Mouse (Mus musculus): Measurements from ENCODE around the gene Lman2l. TPM values are rescaled to one million over a fixed set of nuclear protein-coding genes. Genes with fewer than 3 reads are reported as not detected.

Gene Lman2l
- polyA plus RNA-seq, 1 experiment from 2014 or later, result 46.4 TPM

- no peak overlapping the region for H3K4me2 ChIP-seq
- WGBS, result 66% methylated on average over 4 of the region's 4 CpGs
- H3K9me3 ChIP-seq, result no peaks in the 10 kb centered on the region
- H3K4me1 ChIP-seq, result peaks cover 6% of the 10 kb centered on the region; the same call in 1 of the 2 replicates
- H3K9ac ChIP-seq, result no peak overlapping the region
- no peak for ATAC-seq (ENCODE audit: insufficient number of reproducible peaks, low FRiP score, low TSS enrichment, low read depth)
- no peak overlapping the region for H3K4me3 ChIP-seq
- H3K27ac ChIP-seq, result no peak overlapping the region
- H3K36me3 ChIP-seq, result no peaks in the 10 kb centered on the region
- H3K27me3 ChIP-seq, result no peaks in the 10 kb centered on the region
These were observed 43.6 kb downstream of the Lman2l start for GRCm38 (mm10) chr1:36401509-36401908.

- ATAC-seq (ENCODE audit: insufficient number of reproducible peaks, low FRiP score, low TSS enrichment, low read depth), result no peak
- H3K9ac ChIP-seq, result no peak overlapping the region
- peak overlapping the region; percentile 7; the same call in 1 of the 2 replicates for H3K27ac ChIP-seq
- H3K4me3 ChIP-seq, result no peak overlapping the region
- H3K4me2 ChIP-seq, result no peak overlapping the region
- H3K4me1 ChIP-seq, result peaks cover 6% of the 10 kb centered on the region; the same call in 1 of the 2 replicates
- WGBS, result 22% methylated on average over 6 of the region's 6 CpGs
- H3K36me3 ChIP-seq, result no peaks in the 10 kb centered on the region
- H3K9me3 ChIP-seq, result no peaks in the 10 kb centered on the region
- no peaks in the 10 kb centered on the region for H3K27me3 ChIP-seq
These were observed 48.0 kb downstream of the Lman2l start for GRCm38 (mm10) chr1:36397041-36397440.

DNA sequence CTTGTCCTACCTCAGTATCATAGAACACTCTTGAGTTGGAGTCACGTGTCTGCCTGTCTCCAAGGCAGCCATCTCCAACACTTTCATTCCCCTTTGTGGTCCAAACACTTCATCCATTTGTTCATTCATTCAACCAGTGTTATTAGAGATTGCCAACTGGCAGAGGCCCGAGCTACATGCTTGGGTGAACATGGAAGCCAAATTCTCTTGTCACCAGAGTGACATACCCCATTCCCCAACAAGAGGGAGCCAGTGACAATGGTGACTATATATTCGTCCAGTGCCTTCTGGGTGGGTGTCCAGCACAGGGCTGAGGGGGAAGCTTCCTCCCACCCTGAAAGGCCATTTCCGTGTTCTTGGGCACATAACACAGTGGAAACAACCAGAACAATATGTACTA lies 65.5 kb downstream of the Lman2l start:
- Histone ChIP-seq H3K9me3 (no peaks in the 10 kb centered on the region), H3K4me3 (no peak overlapping the region), H3K36me3 (no peaks in the 10 kb centered on the region), H3K27ac (no peak overlapping the region), H3K4me1 (no peaks in the 10 kb centered on the region), H3K9ac (no peak overlapping the region), H3K27me3 (no peaks in the 10 kb centered on the region), H3K4me2 (no peak overlapping the region)
- WGBS, result 76% methylated on average over 4 of the region's 4 CpGs
- ATAC-seq (ENCODE audit: insufficient number of reproducible peaks, low FRiP score, low TSS enrichment, low read depth), result no peak

DNA sequence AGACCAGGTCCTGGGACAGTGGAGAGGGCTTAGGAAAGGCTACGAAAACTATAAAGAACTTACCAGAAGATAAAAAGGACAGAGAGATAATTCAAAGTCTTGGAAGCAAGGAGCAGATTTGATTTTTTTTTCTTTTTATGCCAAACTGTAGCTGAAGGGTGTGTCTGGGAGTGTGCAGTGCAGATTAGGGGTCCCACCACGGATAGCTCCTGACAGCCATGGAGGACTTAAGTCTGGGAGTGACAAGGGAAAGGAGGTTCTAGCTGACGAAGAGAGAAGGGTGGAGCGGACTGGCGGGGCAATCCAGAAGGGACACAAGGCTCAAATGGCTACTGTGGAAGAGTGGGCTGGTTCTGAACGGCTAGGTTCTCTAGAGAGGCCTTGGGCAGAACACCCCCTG lies 66.2 kb downstream of the Lman2l start:
- no peak overlapping the region for H3K9ac ChIP-seq
- H3K36me3 ChIP-seq, result no peaks in the 10 kb centered on the region
- no peak overlapping the region for H3K4me3 ChIP-seq
- no peaks in the 10 kb centered on the region for H3K4me1 ChIP-seq
- no peaks in the 10 kb centered on the region for H3K27me3 ChIP-seq
- H3K4me2 ChIP-seq, result no peak overlapping the region
- WGBS, result 74% methylated on average over 6 of the region's 6 CpGs
- no peak overlapping the region for H3K27ac ChIP-seq
- H3K9me3 ChIP-seq, result no peaks in the 10 kb centered on the region
- ATAC-seq (ENCODE audit: insufficient number of reproducible peaks, low FRiP score, low TSS enrichment, low read depth), result no peak

- no peak for ATAC-seq (ENCODE audit: insufficient number of reproducible peaks, low FRiP score, low TSS enrichment, low read depth)
- Histone ChIP-seq H3K4me2 (no peak within 1 kb of the TSS), H3K4me3 (no peak within 1 kb of the TSS), H3K9me3 (no peaks in the 10 kb centered on the region), H3K27me3 (no peaks in the 10 kb centered on the region), H3K4me1 (peaks cover 13% of the 10 kb centered on the region), H3K9ac (no peak within 1 kb of the TSS), H3K36me3 (no peaks in the 10 kb centered on the region), H3K27ac (no peak within 1 kb of the TSS)
- WGBS, result 78% methylated on average over 10 of the region's 10 CpGs
These were observed 72.9 kb downstream of the Lman2l start, which contains the start of gene Fer1l5 for GRCm38 (mm10) chr1:36371934-36372845. Fer1l5 (plus strand) TSS chr1:36372291.

GRCm38 (mm10) chr1:36370918-36371317 lies 74.2 kb downstream of the Lman2l start:
- 0 out of 2 replicates have a peak, but pooled peaks cover 4% of the 10 kb centered on the region for H3K36me3 ChIP-seq
- H3K4me1 ChIP-seq, result peaks cover 13% of the 10 kb centered on the region
- H3K9ac ChIP-seq, result no peak overlapping the region
- H3K4me2 ChIP-seq, result no peak overlapping the region
- H3K4me3 ChIP-seq, result no peak overlapping the region
- no peak for ATAC-seq (ENCODE audit: insufficient number of reproducible peaks, low FRiP score, low TSS enrichment, low read depth)
- no peaks in the 10 kb centered on the region for H3K27me3 ChIP-seq
- 79% methylated on average over 6 of the region's 6 CpGs for WGBS
- H3K9me3 ChIP-seq, result no peaks in the 10 kb centered on the region
- H3K27ac ChIP-seq, result no peak overlapping the region

Other genes with a start within 250 kb of the Lman2l start
- 52.2 and 57.2 TPM in 2 replicates for gene Uggt1, start 200.6 kb downstream of the Lman2l start, polyA plus RNA-seq (2015; fragmentation: Nextera tagmentation; extraction: Ambion mirVana)
- 1.7 and 2.4 TPM in 2 replicates for gene Neurl3, start 170.6 kb downstream of the Lman2l start, polyA plus RNA-seq (2015; fragmentation: Nextera tagmentation; extraction: Ambion mirVana)
- 12.0 and 13.5 TPM in 2 replicates for gene Arid5a, start 137.5 kb downstream of the Lman2l start, polyA plus RNA-seq (2015; fragmentation: Nextera tagmentation; extraction: Ambion mirVana)
- 39.0 and 40.2 TPM in 2 replicates for gene Kansl3, start 76.1 kb downstream of the Lman2l start, polyA plus RNA-seq (2015; fragmentation: Nextera tagmentation; extraction: Ambion mirVana)
- gene Fer1l5, start 73.0 kb downstream of the Lman2l start, polyA plus RNA-seq (2015; fragmentation: Nextera tagmentation; extraction: Ambion mirVana), result 0.78 and 0.98 TPM in 2 replicates
- 14.9 and 15.3 TPM in 2 replicates for gene Cnnm4, start 26.3 kb upstream of the Lman2l start, polyA plus RNA-seq (2015; fragmentation: Nextera tagmentation; extraction: Ambion mirVana)
- 2.6 and 3.2 TPM in 2 replicates for gene Cnnm3, start 66.6 kb upstream of the Lman2l start, polyA plus RNA-seq (2015; fragmentation: Nextera tagmentation; extraction: Ambion mirVana)
- gene Ankrd23, start 91.6 kb upstream of the Lman2l start, polyA plus RNA-seq (2015; fragmentation: Nextera tagmentation; extraction: Ambion mirVana), result 19.5 and 20.6 TPM in 2 replicates
- 0.31 and 0.38 TPM in 2 replicates for gene Gm42417, start 94.2 kb upstream of the Lman2l start, polyA plus RNA-seq (2015; fragmentation: Nextera tagmentation; extraction: Ambion mirVana)
- gene Ankrd39, start 102.2 kb upstream of the Lman2l start, polyA plus RNA-seq (2015; fragmentation: Nextera tagmentation; extraction: Ambion mirVana), result 21.7 and 24.0 TPM in 2 replicates
- 15.4 and 18.1 TPM in 2 replicates for gene Sema4c, start 113.1 kb upstream of the Lman2l start, polyA plus RNA-seq (2015; fragmentation: Nextera tagmentation; extraction: Ambion mirVana)
- 1.2 TPM in 2 replicates for gene Fam178b, start 237.9 kb upstream of the Lman2l start, polyA plus RNA-seq (2015; fragmentation: Nextera tagmentation; extraction: Ambion mirVana)
- gene Cox5b, start 246.2 kb upstream of the Lman2l start, polyA plus RNA-seq (2015; fragmentation: Nextera tagmentation; extraction: Ambion mirVana), result 500 and 517 TPM in 2 replicates

All from limb, embryonic 15.5 days (tissue).